Mouse (Mus musculus) C2C12 (cell line): ENCODE results near the gene Commd7. TPM values are rescaled to one million over a fixed set of nuclear protein-coding genes. Genes with fewer than 3 reads are reported as not detected.

Source experiments
- H3K27me3 ChIP-seq: one replicate; pipeline ENCODE4 v1.6.1; 2011; ENCODE audit not compliant: control insufficient read depth, insufficient read depth, insufficient read length
- H3K36me3 ChIP-seq: one replicate; pipeline ENCODE4 v1.6.1; 2011; ENCODE audit not compliant: control insufficient read depth, insufficient read depth
- H3K4me3 ChIP-seq: one replicate; pipeline ENCODE4 v1.5.1; 2011; ENCODE audit warnings: mild to moderate bottlenecking, control low read depth; ENCODE audit not compliant: poor library complexity, insufficient read depth, severe bottlenecking
- H3K79me2 ChIP-seq: one replicate; pipeline ENCODE4 v1.6.1; 2011; ENCODE audit not compliant: control insufficient read depth, insufficient read depth
- H3K79me3 ChIP-seq: one replicate; pipeline ENCODE4 v1.6.1; 2011; ENCODE audit warnings: low read depth, control low read depth
- H3ac ChIP-seq: one replicate; pipeline ENCODE3; 2011; ENCODE audit warnings: low read depth; ENCODE audit not compliant: control insufficient read depth, insufficient read length
- CEBPB ChIP-seq: IDR thresholded peaks from one replicate; pipeline ENCODE4 v1.6.1; 2011; ENCODE audit warnings: low read depth, mild to moderate bottlenecking, control low read depth, moderate library complexity
- CTCF ChIP-seq: IDR thresholded peaks from one replicate; pipeline ENCODE4 v1.5.1; 2011; ENCODE audit not compliant: control insufficient read depth, insufficient read depth, insufficient read length
- FOSL1 ChIP-seq: IDR thresholded peaks from one replicate; pipeline ENCODE4 v1.8.0; 2011; ENCODE audit warnings: mild to moderate bottlenecking, low read length; ENCODE audit not compliant: poor library complexity, insufficient read depth, severe bottlenecking
- MAX ChIP-seq: IDR thresholded peaks from one replicate; pipeline ENCODE4 v1.6.1; 2011; ENCODE audit warnings: mild to moderate bottlenecking, control low read depth
- MYOD1 ChIP-seq: IDR thresholded peaks from one replicate; pipeline ENCODE4 v1.6.1; 2011; ENCODE audit warnings: low read depth; ENCODE audit not compliant: control insufficient read depth, insufficient read length
- MYOG ChIP-seq: IDR thresholded peaks from one replicate; pipeline ENCODE4 v1.6.1; 2011; ENCODE audit not compliant: control insufficient read depth, insufficient read length; ENCODE audit errors: extremely low read depth
- USF1 ChIP-seq: IDR thresholded peaks from one replicate; pipeline ENCODE4 v1.6.1; 2011; ENCODE audit warnings: low read depth, mild to moderate bottlenecking, control low read depth, moderate library complexity
- polyA plus RNA-seq: library from polyadenylated mRNA; unstranded; fragments of >200 nt; fragmentation: generic; extraction: Trizol; gene quantifications from one replicate; pipeline ENCODE4 v1.2.1, GENCODE M21; 2012; ENCODE audit warnings: missing spikeins

Commd7 gene
- polyA plus RNA-seq, 1 experiment, result 26.7 TPM

DNA sequence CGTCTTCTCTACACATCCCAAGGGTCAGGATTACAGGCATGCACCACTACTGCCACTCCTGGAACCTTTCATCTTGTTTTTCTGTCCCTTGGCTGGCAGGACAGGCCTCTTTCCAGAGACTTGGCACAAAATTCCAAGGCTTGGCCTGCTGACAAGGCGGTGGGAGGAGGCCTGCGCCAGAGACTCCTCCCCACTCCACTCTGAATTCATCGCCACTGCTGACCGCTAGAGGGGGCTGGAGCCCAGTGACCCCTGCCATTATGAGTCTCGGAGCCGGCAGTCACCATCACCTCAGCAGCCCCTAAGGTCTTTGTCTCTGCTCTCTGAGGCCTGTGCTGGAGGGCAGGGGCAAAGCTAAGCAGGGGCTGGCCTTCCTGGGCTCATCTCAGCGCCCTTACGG, 23.0 kb downstream of the Commd7 start:
- no peak overlapping the region for H3ac ChIP-seq
- H3K27me3 ChIP-seq, result no peaks in the 10 kb centered on the region
- H3K36me3 ChIP-seq, result no peaks in the 10 kb centered on the region
- no peaks in the 10 kb centered on the region for H3K79me2 ChIP-seq
- TF ChIP-seq MAX, result no peak
- TF ChIP-seq CEBPB, result no peak
- TF ChIP-seq CTCF, result peak; percentile 85
- no peaks in the 10 kb centered on the region for H3K79me3 ChIP-seq
- no peak overlapping the region for H3K4me3 ChIP-seq

GRCm38 (mm10) chr2:153609058-153609457, 23.5 kb downstream of the Commd7 start:
- H3ac ChIP-seq, result no peak overlapping the region
- TF ChIP-seq MYOD1, result no peak
- TF ChIP-seq MAX, result peak; percentile 77
- H3K36me3 ChIP-seq, result no peaks in the 10 kb centered on the region
- no peaks in the 10 kb centered on the region for H3K79me3 ChIP-seq
- H3K4me3 ChIP-seq, result no peak overlapping the region
- no peaks in the 10 kb centered on the region for H3K79me2 ChIP-seq
- H3K27me3 ChIP-seq, result no peaks in the 10 kb centered on the region

DNA sequence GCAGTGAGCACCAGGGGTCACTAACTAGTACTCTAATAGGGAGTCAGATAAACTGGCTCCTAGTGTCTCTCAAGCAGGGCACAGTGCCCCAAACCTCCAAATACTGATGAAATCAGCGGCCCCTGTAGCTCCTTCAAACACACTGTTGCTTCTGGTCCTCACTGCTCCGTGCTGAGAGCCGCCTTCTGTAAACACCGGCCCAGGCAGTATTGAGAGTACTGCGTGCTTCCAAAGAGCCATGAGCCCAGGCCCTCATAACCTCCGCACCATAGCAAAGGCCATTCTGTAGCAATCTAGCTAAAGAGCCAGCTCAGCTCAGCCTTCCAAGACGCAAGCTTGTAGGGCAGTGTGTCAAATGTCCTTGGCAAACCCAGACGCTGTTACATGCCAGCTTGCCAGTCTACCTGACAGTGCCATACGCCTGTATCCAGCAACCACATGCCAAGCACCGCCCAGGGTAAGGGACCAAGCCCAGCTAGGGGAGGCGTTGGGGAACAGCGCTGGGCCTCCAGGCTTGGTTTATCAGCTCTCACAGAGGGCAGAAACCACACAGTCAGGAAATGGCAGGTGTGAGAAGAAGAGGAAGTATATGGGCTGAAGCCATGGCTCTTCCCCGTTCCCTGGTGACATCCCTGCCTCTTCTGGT, 24.6 kb downstream of the Commd7 start:
- Histone ChIP-seq H3ac (no peak overlapping the region), H3K36me3 (no peaks in the 10 kb centered on the region), H3K4me3 (no peak overlapping the region), H3K79me2 (no peaks in the 10 kb centered on the region), H3K27me3 (no peaks in the 10 kb centered on the region), H3K79me3 (no peaks in the 10 kb centered on the region)
- TF ChIP-seq CTCF (no peak), MYOD1 (no peak), MAX (no peak), MYOG (no peak), CEBPB (no peak), FOSL1 (no peak), USF1 (no peak)

GRCm38 (mm10) chr2:153606421-153606820, 26.2 kb downstream of the Commd7 start:
- TF ChIP-seq MYOG, result no peak
- no peak for TF ChIP-seq MAX
- TF ChIP-seq CEBPB, result no peak
- TF ChIP-seq FOSL1, result no peak
- no peak for TF ChIP-seq USF1
- no peak for TF ChIP-seq CTCF
- TF ChIP-seq MYOD1, result no peak
- H3K79me3 ChIP-seq, result no peaks in the 10 kb centered on the region
- H3K36me3 ChIP-seq, result no peaks in the 10 kb centered on the region
- H3K79me2 ChIP-seq, result no peaks in the 10 kb centered on the region
- H3K27me3 ChIP-seq, result no peaks in the 10 kb centered on the region
- no peak overlapping the region for H3K4me3 ChIP-seq
- H3ac ChIP-seq, result no peak overlapping the region

DNA sequence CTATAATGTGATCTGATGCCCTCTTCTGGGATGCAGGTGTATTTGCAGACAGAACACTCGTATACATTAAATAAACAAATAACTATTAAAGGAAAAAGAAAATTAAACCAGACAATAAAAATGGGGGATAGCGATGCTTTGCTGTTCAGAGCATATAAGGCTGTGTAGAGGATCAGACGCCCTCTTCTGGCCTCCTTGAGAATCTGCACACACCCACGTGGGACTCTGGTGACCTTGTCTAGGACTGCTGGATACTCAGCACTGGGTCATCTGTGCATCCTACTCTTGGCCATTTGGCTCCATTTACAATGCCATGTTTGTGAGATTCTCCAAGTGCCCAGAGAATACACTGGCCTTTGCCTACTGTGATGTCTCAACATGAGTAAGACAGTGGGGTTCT, 28.9 kb downstream of the Commd7 start:
- H3ac ChIP-seq, result no peak overlapping the region
- no peaks in the 10 kb centered on the region for H3K27me3 ChIP-seq
- TF ChIP-seq FOSL1, result no peak
- no peak for TF ChIP-seq USF1
- no peak for TF ChIP-seq CEBPB
- TF ChIP-seq MYOD1, result no peak
- no peak for TF ChIP-seq MYOG
- no peak for TF ChIP-seq CTCF
- TF ChIP-seq MAX, result no peak
- no peaks in the 10 kb centered on the region for H3K79me3 ChIP-seq
- no peaks in the 10 kb centered on the region for H3K36me3 ChIP-seq
- no peak overlapping the region for H3K4me3 ChIP-seq
- H3K79me2 ChIP-seq, result no peaks in the 10 kb centered on the region
